Mouse (Mus musculus): ENCODE measurements around the gene Hist1h4i.
"Not testable (repeated sequence)": the region's sequence is repeated elsewhere in the genome, so short reads cannot be mapped to it uniquely, and the experiment has no call there.

Hist1h4i gene
- long read RNA-seq, experiment 1, transcript Hist1h4i-201 (1 exons, 727 nt), result major isoform, 6 of 6 reads
- long read RNA-seq, experiment 1, partial matches to known transcripts, result 0 of 6 reads
- long read RNA-seq, experiment 1, other reads (novel, unspliced or antisense), result 0 of 6 reads
- long read RNA-seq, experiment 2, partial matches to known transcripts, result 0 of 2 reads
- long read RNA-seq, experiment 2, other reads (novel, unspliced or antisense), result 0 of 2 reads

DNA sequence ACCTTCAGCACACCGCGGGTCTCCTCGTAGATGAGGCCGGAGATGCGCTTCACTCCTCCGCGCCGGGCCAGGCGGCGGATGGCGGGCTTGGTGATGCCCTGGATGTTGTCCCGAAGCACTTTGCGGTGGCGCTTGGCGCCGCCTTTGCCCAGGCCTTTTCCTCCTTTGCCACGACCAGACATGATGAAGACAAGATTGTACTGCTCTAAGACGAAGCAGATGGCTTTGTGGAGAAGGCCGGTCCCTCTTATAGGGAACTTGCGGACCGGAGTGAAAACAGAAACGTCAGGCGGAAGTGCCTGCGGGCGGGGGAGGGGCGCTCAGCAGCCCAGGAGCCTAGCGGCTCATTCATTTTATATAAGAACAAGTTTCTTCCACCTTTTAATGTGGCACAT is at the start of gene Hist1h4i:
TSS of gene Hist1h4i (minus strand) at position 221 of the 395 bp plus-strand sequence.
- intact Hi-C loops (cut with DNase I), result loop anchor here (5.0 kb wide), 2 partner anchors 1646 to 1706 kb away; partner anchors contain the start of genes Hist1h2bb and Hist1h3c

DNA sequence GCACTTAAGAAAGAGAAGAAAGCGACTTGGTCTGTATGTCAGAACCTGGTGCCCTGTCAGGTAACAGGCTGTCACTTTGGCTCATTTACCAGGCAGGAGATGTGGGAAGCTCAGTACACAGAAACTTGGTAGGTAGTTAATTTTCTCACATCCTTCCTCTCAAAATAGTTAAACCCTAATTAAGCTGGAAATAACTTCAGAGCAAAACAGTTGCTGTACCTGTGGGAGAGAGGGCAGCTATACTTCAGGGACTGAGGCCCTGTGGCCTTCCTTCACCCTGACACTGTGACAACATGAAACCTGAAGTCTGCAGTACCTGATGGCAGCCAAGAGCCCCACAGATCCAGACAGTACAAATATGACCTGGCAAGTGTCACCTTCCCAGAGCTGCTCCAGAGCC is 43.0 kb upstream of the Hist1h4i start, which contains the start of gene Vmn1r188:
TSS of gene Vmn1r188 (plus strand) at position 301 of the 400 bp plus-strand sequence.
- intact Hi-C loops (cut with DNase I), result not testable (repeated sequence)

DNA sequence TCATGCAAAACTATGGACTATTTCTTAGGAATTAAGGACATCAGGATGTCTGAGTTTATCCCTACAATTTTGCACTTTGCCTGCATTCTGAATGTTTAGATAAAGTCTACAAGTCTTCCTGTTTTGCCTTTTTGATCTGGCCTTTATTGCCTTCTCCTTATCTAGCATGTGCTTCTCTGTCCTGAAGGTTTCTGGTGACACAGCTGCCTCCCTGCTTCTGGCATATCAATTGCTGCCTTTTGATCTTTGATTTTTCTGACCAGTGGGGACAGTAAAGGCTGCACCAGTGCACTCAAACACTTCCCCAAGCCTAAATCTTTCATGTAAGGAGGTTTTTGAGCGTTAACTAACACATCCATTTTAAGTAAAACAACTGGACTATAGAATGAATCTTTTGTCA is 22.3 kb upstream of the Hist1h4i start:
- intact Hi-C loops (cut with DNase I), result no loop called here

DNA sequence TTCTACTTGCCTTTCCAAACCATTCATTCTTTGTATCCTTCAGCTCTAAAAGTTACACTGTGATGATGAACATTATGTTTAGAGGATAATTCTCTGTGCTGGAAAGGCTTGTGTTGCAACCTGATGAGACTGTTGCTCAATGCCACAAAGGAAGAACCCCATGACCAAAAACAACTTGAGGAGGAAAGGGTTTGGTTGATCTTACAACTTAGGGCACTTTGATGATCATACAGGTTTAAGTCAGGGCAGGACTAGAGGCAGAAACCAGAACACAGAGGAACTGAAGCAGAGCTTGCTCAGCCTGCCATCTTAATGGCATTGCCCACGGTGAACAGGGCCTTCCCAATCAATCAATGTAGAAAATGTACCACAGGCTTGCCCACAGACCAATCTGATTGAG is 20.3 kb upstream of the Hist1h4i start:
- intact Hi-C loops (cut with DNase I), result no loop called here

DNA sequence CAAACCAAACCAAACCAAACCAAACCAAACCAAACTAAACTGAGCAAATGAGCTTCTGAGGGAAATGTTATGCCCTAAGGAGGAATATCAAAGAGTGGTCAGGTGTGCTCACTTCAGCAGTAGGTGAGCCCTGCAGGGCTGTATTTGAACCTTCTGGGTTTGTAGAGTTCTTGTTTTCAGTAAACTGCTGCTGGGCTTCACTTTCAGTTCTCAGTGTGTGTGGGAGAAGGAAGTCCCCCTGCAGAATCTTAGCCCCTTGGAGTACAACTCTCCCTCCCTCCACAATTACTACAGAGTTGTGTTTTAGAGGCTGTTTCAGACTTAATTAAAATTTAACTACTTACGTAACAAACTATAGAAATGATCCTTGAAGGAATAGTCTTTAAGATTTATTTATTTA is 12.6 kb upstream of the Hist1h4i start:
- intact Hi-C loops (cut with DNase I), result no loop called here

DNA sequence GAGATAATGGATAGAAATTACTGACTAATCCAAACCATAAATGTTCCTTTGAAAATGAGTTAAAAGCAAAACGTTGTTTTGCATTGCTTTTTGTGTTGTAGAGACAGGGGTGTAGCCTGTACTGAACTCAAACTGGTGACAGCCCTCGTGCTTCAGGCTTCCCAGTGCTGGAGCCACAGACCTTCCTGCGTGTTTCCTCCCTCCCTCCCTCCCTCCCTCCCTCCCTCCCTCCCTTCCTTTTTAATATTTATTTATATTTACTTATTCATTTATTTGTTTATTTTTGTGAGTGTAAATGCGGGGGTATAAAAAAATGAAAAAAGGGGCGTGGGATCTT is 10.3 kb upstream of the Hist1h4i start:
- intact Hi-C loops (cut with DNase I), result no loop called here

DNA sequence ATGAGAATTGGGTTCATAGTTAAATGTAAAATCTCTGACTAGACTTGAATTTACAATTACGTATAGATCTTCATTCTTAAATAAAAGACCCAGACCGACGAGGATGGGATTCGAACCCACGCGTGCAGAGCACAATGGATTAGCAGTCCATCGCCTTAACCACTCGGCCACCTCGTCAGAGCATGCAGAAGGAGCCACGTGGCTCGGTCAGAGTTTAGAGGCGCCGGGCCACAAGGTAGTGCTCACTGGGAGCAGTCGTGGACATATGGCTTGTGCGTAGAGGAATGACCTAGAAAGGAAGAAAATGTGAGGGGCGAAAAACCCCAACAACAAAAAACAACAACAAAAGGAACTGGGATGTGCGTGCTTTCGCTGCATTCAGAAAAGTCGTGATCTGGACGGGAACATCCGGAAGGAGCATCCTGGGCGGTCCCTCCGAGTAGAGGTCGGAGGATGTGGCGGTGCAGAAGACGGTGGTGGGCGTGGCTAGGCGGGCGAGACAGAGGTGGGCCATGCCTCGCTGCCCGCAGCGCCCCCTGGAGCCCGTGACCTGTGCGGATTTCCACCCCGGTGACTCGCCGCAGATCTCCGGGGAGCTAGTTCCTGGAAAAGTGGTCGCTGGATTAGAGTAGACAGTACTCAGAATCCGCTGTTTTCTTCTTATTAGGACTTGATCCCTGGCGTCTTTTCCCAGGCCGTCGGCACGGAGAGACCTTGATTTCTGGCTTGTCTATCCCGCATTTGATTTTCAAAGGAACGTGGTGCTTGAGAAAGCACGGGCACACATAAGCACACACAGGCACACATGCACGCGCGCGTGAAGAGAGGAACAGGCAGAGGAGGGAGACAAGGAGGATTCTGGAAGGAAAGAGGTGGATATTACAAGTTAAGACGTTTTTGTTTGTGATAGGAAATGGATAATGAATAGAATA is 9.7 kb upstream of the Hist1h4i start:
- intact Hi-C loops (cut with DNase I), result no loop called here

DNA sequence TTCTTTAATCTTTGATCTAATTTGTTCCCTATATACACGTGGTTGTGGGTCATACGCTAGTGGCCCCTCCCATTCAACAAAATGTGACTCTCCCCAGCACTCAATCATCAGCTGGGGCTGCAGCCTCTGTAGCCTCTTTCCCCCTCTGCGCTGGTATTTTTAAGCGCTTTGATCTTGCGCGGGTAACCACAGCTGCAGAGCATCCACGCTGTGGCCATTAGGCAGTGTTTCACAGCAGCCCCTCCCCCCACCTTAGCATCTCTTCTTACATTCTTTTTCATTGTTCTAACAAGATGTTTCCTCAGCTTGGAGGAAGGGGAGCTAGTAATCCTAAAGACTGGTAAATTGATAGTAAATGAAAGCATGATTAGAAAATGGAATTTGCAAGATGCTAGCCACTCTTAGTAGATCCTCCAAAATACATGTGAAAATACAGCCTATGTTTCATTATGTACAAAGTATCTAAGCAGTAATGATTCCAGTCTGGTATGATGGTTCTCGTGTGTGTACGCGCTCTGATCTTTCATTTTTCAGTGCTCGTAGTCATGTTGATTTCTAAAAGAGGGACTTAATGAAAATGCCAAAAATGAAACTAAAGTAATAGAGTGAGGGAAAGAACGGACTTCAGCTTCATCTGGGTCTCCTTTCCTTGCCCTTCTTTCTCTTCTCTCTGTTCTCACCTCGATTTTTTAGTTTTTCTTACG is 8.7 kb upstream of the Hist1h4i start:
- intact Hi-C loops (cut with DNase I), result loop anchor here (5.0 kb wide), 1 partner anchor 338 kb away; no protein-coding TSS in a partner anchor

DNA sequence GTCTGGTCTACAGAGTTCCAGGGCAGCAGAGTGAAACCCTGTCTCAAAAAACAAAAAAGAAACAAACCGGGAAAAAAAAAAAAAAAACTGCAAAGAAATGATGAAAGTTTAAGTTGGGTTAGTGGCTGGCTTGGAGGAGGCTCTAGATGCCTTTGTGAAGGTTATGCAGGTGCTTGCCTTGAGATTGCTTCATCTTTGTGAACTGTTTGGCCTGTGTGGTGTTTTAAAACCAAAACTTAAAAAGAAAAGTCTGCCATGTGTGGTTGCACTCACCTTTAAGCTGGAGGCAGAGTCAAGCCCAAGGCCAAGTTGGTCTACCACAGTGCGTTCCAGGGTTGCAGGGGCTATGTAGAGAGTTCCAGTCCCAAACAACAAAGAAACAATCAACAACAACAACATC is 7.9 kb upstream of the Hist1h4i start:
- intact Hi-C loops (cut with DNase I), result loop anchor here (5.0 kb wide), 1 partner anchor 337 kb away; no protein-coding TSS in a partner anchor

DNA sequence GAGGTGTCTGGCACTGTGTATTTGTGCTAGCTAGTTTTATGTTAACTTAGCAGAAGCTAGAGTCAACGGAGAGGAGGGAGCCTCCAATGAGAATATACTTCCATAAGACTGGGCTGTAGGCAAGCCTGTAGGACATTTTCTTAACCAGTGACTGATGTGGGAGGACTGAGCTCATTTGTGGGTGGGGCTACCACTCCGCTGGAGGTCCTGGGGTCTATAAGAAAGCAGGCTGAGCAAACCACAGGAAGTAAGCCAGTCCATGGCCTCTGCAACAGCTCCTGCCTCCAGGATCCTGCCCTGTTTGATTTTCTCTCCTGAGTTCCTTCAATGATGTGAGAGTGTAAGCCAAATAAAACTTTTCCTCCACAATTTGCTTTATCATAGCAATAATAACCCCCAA is 4.1 kb upstream of the Hist1h4i start:
- intact Hi-C loops (cut with DNase I), result loop anchor here (5.0 kb wide), 1 partner anchor 333 kb away; no protein-coding TSS in a partner anchor

DNA sequence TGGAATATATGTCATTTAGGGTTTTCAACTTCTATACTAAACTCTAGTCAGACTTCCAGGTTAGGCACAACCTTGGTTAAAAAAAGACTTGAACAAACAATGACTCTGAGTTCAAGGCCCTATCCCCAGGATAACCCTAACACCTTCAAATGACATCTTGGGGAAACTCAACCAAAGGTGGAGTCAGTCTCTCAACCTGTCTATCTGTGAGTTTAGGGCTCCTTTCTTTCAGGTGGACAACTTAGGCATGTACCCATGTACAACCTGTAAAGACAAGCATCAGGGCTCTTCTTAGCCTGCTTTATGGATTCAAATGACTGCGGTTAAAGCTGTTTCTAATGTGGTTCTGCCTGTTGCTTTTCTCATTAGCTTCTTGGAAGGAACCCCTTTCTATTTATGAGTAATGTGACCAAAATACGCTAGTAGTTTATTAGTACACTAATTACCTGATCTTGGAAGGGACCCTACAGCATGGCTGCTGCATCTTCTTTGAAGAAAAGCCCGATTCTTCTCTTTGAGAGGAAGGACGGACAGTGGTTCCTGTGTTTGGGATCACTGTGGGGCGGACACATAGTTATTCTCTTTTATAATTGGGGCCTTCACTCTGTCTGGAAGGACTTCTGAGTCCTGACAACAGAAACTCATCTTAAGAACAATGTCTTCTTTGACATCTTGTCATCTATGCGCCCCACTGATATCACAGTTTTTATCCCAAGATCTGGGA is 3.4 kb upstream of the Hist1h4i start:
- intact Hi-C loops (cut with DNase I), result loop anchor here (5.0 kb wide), 3 partner anchors 332 to 1703 kb away; partner anchors contain the start of genes Hist1h2bb and Hist1h3c

DNA sequence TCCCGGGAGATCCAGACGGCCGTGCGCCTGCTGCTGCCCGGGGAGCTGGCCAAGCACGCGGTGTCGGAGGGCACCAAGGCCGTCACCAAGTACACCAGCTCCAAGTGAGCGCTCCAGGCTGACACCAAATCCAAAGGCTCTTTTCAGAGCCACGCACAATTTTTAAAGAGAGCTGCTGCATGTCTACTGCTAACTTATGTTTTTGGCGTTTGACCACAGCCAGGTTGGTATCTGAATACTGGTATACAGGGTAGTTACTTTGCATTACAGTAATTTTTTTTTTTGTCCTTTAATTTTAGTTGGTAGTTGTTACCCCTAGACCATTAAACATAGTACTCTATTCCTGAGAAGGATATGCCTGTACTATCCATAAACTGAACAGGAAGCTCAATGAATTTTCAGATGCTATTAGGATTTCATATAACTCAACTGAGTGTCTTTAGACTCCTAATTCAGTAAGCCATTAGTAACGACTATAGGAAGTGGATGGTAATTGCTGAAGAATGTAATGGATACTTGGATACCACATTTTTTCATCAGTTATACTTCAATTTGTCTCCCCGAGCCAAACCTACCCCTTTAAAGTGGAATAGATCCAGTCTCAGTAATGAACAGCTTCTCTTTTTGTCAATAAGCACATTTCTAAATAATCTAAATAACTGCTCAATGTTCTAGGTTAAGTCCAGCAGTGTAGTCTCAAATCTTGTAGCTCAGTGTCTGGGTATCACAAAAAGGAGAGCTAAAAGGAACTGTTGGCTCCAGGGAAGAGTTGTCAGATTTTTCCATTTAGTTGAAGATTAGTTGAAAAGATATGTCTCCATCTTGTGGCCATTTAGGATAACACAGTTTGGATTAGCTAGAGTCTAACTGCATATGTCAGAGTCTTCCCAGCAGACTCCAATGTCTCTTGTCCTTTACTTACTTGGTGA is 2.6 kb upstream of the Hist1h4i start:
- intact Hi-C loops (cut with DNase I), result loop anchor here (5.0 kb wide), 2 partner anchors 1644 to 1704 kb away; partner anchors contain the start of genes Hist1h2bb and Hist1h3c

DNA sequence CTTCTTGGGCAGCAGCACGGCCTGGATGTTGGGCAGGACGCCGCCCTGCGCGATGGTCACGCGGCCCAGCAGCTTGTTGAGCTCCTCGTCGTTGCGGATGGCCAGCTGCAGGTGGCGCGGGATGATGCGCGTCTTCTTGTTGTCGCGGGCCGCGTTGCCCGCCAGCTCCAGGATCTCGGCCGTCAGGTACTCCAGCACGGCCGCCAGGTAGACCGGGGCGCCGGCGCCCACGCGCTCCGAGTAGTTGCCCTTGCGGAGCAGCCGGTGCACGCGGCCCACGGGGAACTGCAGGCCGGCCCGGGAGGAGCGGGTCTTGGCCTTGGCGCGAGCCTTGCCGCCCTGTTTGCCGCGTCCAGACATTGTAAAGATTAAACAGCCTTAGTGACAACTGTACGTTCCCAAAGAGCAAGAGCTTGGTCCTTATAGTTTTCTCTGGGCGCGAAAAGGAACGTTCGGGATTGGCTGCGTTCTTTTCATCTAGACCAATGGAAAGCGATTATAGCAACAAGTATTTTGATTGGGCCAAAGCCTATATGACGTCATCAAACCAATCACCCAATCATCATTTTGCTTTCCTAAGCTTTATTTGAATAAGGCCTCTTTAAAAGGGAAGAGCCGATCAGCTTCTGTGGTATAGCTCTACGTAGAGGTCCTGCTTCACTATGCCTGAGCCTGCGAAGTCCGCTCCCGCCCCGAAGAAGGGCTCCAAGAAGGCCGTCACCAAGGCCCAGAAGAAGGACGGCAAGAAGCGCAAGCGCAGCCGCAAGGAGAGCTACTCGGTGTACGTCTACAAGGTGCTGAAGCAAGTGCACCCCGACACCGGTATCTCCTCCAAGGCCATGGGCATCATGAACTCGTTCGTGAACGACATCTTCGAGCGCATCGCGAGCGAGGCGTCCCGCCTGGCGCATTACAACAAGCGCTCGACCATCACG is 1.7 kb upstream of the Hist1h4i start, which contains the start of the genes Hist1h2ag and Hist1h2bj:
TSS of gene Hist1h2ag (minus strand) at position 377 of the 935 bp plus-strand sequence.
TSS of gene Hist1h2bj (plus strand) at position 647 of the 935 bp plus-strand sequence.
- intact Hi-C loops (cut with DNase I), result loop anchor here (5.0 kb wide), 2 partner anchors 1644 to 1704 kb away; partner anchors contain the start of genes Hist1h2bb and Hist1h3c

DNA sequence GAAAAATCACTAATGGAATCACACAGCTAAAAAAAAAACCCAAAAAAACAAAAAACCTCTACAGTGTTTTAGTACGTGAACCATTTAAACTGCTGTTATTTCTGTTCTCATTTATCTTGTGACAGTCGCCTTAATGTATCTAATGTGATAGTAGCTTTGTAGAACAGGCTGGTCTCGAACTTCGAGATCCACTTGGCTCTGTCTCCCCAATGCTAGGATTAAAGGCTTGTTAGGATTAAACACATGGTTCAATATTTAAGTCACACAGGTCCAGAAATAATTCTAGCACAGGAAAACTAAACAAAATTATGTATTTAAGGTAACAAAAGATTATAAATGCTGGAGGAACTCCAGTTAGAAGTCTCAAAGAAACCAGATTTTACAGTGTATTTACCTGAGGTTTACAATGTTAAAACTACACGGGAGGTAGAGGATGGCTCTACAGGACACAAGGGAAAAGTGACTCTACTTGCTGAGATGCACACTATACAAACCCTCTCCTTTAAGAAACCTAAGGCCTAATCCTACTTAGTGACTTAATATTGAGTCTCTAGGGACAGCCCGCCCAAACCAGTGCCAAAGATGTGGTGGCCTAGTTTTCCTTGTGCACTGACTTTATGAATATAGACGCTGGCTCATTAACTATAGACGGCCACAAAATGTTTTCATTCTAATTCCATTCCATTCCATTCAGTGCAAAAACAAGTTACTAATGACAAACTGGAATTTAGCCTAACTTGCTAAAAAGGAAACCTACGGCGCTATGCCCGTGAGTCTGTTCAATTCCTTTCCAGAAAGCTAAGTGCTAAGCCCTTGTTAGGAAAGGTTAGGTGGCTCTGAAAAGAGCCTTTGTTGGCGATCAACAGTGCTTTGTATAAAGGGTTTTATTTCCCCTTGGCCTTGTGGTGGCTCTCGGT is 747 bp upstream of the Hist1h4i start:
- intact Hi-C loops (cut with DNase I), result loop anchor here (5.0 kb wide), 2 partner anchors 1645 to 1705 kb away; partner anchors contain the start of genes Hist1h2bb and Hist1h3c

DNA sequence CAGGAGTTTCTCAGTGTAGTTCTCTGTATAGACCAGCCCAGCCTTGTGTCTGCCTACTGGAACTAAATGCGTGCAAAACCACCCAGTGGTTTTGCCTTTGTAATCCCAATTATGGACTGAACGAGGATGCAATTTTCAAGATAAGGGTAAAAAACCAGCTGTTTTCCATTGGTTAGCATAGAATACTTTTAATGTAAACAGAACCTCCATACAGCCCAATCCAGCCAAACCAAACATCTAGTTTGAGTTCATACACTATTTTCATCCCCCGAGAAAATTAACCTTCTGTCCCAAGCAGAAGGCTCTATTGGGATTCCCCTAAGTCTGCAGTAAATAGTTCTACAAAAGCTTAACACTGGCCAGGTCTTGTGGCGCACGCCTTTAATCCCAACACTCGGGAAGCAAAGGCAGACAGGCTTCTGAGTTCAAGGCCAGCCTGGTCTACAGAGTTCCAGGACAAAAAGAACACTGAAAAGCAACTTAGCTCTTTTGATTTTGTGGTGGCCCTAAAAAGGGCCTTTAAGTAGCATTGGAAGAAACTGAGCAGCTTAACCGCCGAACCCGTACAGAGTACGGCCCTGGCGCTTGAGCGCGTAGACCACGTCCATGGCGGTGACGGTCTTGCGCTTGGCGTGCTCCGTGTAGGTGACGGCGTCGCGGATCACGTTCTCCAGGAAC is 559 bp downstream of the Hist1h4i start:
- intact Hi-C loops (cut with DNase I), result loop anchor here (5.0 kb wide), 2 partner anchors 1647 to 1707 kb away; partner anchors contain the start of genes Hist1h2bb and Hist1h3c

DNA sequence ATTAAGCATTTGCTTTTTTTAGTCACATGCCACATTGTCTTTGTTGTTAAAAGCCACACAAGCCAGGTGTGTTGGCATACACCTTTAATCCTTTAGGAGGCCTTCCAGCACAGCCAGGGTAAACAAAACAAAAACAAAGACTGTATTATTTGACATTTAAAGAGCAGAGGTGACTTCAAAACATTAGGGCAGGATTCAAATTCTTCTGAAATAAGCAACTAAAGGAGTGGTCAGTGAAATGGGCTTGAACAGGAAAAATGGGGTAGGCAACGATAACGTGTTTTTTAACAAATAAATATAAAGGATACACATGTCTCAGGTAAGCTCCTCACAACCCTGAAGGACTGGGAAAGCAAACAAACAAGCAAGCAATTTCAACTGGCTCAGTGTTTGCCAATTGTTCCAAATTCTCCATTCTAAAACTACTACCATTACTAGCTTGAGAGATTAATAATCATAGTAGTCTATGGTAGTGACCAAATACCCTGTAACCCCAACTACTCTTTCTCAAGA is 1.2 kb downstream of the Hist1h4i start:
- intact Hi-C loops (cut with DNase I), result loop anchor here (5.0 kb wide), 2 partner anchors 1647 to 1707 kb away; partner anchors contain the start of genes Hist1h2bb and Hist1h3c

All from adrenal gland (tissue).